Mouse (Mus musculus) kidney, postnatal 25 days (tissue): ENCODE results near the gene Mpc1.
"Not testable (repeated sequence)": the region's sequence is repeated elsewhere in the genome, so short reads cannot be mapped to it uniquely, and the experiment has no call there.

Experiments
- DNase-seq, 2 experiments: peaks; one replicate each; pipeline ENCODE4 v3.0.0; 2021; ENCODE audit warnings: mixed read lengths in 2 of 2

Mpc1 gene

DNA sequence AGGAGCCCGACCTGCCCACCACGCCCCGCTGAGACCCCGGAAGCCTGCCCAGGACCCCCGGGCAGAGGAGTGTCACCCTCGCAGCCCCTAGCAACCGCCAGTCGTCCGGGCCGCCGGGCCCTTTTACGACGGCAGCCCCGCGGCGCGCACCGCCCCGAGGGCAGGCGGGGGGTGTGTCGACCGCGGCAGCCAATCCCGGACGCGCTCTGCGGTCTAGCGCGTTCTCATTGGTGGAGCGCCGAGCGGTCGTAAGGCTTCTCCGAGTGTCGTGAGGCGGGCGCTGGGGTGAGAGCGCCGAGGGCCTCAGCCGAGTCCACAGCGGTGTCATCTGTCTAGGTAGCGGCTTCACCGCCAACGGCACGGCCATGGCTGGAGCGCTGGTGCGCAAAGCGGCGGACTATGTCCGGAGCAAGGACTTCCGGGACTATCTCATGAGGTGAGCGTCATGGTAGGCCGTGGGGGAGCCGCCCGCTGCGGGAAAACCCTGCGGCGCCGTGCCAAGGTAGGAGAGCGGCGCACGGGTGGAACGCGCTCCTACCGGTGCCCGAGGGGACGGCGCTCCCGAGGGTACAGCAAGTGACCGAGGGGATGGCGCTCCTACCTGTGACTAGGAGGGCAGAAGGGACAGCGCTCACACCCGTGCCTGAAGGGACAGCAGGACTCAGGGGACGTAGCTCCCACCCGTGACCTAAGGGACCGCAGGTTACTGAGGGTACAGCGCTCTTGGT is 986 bp downstream of the Mpc1 start:
- peak; percentile 96 to 99 for DNase-seq

DNA sequence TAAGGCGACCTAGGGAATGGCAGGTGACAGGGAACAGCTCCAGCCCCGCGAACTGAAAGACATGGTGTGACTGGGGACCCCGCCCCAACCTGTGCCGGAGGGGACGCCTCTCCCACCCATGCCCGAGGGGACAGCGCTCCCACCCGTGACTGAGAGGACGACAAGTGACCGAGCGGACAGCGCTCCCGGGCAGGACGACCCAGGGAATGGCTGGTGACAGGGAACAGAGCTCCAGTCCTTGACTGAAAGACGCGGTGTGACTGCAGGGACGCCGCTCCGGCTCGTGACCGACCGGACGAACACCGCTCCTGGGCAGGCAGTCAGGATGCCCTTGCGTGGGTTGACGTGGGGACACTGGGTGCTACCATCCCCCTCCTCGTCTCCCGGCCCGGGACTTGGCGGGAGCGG is 1.6 kb downstream of the Mpc1 start:
- peak; percentile 58 to 83 for DNase-seq

DNA sequence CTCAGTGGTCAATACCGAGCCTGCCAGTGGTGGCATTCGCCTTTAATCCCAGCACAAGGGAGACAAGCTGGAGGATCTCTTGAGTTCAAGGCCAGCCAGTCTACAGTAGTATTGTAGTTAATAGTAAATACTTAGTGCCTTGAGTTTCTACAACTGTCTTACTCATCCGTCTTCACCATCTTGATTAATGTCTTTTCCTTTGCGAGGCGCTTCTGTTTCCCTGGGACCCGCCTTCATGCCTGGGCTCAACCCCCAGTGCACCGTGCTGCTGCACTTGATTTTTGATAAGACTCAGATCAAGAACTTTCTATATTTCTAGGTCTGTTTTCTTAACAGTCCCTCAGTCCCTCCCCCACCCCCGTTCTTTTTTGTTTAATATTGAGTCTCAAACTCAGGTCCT is 2.4 kb downstream of the Mpc1 start:
- DNase-seq: no peak

GRCm38 (mm10) chr17:8286987-8287386 is 4.3 kb downstream of the Mpc1 start:
- no peak for DNase-seq

DNA sequence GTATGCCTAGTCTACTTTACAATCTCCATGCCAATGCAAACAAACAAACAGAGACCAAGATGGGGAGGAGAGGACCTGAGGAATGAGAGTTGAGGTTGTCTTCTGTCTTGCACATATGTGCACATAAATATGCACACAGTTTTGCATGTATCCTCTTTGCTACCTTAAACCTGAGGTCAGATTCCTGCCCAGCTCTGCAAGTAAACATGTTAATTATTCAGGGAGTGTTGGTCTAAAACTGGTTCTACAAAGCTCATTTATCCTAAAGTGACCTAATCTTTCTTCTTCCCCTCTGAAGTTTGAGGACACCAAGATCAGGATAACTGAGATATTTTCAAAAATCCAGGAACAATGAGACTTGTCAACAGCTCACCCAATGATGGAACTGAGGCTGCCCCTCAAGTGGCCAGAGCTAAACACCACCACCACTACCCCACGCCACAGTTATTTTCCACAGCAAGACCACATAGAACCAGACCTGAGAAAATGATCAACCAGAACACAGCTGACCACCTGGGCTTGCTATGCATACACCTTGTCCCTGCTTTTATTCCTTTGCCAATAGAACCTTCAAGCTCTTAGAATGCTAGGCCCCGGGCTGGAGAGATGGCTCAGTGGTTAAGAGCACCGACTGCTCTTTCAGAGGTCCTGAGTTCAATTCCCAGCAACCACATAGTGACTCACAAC is 7.4 kb downstream of the Mpc1 start:
- DNase-seq: peak in 1 of 2 experiments; percentile 54

- DNase-seq: peak in 1 of 2 experiments; percentile 60
Observed at GRCm38 (mm10) chr17:8290736-8291135, 8.0 kb downstream of the Mpc1 start.

GRCm38 (mm10) chr17:8295825-8296224 is 13.1 kb downstream of the Mpc1 start:
- DNase-seq: no peak

- DNase-seq: no peak
Observed at GRCm38 (mm10) chr17:8296313-8296844, 13.7 kb downstream of the Mpc1 start.

GRCm38 (mm10) chr17:8297746-8298145 is 15.0 kb downstream of the Mpc1 start:
- DNase-seq: no peak

DNA sequence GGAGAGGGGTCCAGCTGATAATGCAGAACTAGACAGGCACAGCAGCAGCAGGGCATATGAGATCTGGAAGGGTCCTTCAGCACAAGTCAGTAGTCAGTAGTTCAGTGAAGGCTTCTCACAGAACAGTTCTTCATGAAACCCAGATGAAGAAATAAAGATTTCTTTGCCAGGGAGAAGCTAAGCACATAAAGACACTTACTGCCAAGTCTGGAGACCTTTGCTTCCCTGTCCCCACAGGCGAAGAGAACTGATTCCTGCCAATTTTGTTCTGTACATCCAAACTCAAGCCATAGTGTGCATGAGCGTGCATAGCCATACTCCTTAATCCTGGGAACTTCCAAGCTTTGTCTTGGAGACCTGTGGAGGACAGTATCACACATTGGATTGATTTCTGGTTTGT is 15.6 kb downstream of the Mpc1 start:
- DNase-seq: no peak

- no peak for DNase-seq
Observed at GRCm38 (mm10) chr17:8299524-8299923, 16.8 kb downstream of the Mpc1 start.

DNA sequence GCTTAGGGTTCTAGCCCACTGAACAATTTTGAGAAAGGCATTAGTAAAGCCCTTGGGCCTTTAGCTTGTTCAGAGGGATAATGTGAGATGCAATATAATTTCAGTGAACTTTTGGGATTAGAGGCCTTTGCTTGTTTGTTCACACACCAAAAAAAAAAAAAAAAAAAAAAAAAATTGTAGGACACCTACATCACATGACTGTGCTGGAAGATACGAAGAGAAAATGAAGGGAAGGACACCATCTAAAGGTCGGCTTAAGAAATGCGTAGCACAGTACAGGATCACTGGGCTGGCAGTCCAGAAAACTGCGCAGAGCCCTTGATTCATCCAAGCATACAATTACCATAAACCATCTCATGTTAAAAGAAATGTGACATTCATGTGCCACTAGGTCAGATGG is 18.8 kb downstream of the Mpc1 start:
- no peak for DNase-seq

DNA sequence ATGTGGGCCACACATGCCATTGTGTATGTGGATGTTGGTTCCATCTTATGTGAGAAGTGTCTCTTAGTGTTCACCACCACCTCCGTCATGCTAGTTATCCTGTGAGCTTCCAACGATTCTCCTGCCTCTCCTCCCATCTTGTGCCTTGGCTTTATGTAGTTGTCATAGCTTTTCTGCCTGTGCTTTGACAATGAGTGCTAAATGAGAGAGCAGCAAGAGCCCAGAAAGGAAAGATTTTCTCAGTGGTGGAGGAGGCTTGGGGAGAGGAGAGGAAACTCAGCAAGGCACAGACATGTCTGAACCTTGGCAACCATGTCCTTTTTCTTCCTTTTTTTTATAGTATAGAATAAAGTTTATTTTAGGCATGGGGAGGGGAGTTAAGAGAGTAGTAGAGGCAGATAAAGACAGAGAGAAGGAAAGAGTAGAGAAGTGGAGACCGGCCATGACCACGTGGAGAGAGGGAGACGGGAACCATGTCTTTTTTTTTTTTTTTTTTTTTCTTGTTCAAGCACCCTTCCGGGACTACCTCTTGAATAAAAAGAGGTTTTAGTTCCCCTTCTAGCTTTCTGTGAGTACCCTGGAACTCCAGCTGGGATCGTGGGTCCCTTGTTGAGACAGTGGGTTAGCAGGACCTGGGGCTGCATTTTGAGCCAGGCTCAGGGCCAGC is 20.2 kb downstream of the Mpc1 start:
- DNase-seq: no peak

- no peak for DNase-seq
Observed at GRCm38 (mm10) chr17:8303671-8304070, 21.0 kb downstream of the Mpc1 start.

DNA sequence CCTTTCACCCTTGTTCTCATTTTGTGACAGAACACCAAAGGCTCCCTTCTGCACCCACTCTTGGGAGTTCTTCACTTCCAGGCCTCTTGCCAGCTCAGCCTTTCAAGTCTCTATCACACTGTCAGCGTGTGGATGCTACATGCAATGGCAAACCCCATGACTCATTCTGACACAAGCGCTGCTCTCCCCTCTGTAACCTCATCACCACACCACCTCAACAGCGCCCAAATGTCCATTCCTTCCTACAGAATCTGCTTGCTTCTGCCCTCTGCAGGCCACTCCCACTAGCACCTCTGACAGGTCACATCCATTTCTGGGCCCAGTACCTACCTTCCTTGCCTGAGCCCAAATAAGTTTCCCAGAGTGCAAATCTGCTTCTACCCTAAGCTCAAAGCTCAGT is 23.1 kb downstream of the Mpc1 start:
- peak in 1 of 2 experiments; percentile 42 for DNase-seq

- DNase-seq: peak; percentile 97 to 98
Observed at GRCm38 (mm10) chr17:8310838-8311614, 28.3 kb downstream of the Mpc1 start, which contains the start of gene Sft2d1. TSS of gene Sft2d1 (plus strand) at chr17:8311102.

DNA sequence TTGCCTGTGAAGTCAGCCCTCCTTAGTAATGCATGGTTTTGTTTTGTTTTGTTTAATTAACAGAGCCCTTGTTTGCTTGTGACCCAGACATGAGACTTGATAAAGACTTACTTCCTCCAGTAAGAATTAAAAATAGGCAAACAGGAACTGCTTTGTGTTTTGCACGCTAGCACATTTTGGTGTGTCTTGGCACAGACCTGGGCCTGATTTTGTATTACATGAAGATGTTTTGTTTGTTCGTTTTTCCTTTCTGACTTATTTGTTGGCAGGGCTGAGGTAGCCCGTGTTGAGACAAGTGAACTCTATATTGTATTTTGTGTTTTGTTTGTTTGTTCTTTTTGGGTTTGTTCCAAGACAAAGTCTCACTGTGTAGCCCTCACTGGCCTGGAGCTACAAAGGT is 29.0 kb downstream of the Mpc1 start:
- no peak for DNase-seq

DNA sequence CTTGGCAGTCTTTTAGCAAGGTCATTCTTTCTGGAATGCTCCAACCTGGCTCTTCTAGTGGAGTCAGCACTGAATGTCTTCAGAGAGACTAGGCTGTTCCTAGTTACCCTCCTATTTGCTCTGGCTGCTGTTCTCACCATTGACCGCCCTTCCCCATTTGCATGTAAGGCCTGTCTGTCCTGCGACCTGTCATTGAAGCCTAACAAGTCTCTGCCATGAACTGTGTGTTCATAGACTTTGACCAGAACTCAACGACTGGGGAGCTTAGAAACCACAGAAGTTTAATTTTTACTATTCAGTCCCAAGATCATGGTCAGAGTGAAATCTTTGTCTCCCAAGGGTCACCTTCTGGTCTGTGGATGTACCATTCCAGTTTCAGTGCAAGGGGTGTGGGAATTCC is 31.3 kb downstream of the Mpc1 start:
- DNase-seq: peak; percentile 30 to 78

- DNase-seq: no peak
Observed at GRCm38 (mm10) chr17:8316251-8316650, 33.5 kb downstream of the Mpc1 start.

GRCm38 (mm10) chr17:8326877-8327276 is 44.2 kb downstream of the Mpc1 start:
- not testable (repeated sequence) for DNase-seq

GRCm38 (mm10) chr17:8328511-8329174 is 45.9 kb downstream of the Mpc1 start:
- DNase-seq: peak; percentile 27 to 32

DNA sequence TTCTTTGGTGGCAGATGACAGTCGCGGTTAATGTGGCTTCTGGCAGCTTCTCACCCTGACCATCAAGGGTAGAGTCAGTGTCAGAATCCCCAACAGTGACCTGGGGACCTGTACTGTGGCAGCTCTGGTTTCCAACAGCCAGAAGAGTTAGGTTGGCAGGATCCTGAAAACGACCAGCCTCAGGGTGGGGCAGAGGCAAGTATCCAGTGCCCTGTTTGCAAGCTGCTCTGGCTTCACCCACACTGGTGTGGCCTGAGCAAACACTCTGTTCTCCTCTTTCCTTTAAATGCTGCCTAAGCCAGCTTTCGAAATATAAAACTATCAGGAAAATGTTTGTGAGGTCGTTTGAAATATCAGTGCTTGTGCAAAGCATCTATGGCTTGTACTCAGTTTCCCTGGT is 47.9 kb downstream of the Mpc1 start:
- DNase-seq: peak in 1 of 2 experiments; percentile 11
